Mouse (Mus musculus) neural tube, embryonic 14.5 days (tissue): ENCODE measurements at regions not wholly inside any gene's neighbourhood (a gene's known extent, or its start where the extent isn't known, plus 50 kb on each side); places are given as distances from the start of the nearest gene placed in this dataset.

ENCODE experiments used
- ATAC-seq: fragments of 200-750 bp; cut with Nextera tagmentation; 2 replicates; pipeline ENCODE4 v1.8.0; 2017; ENCODE audit warnings: low read depth, mild to moderate bottlenecking, moderate TSS enrichment, moderate library complexity
- H3K27ac ChIP-seq: fragments of 300-500 bp; sonication (generic); 2 replicates; pipeline ENCODE4 v1.5.1; 2014; ENCODE audit warnings: low read depth, mild to moderate bottlenecking, control low read depth, low read length, moderate library complexity, mixed read lengths
- H3K27me3 ChIP-seq: fragments of 300-500 bp; sonication (generic); 2 replicates; pipeline ENCODE4 v1.6.1; 2014; ENCODE audit warnings: low read length; ENCODE audit not compliant: control insufficient read depth, insufficient read depth
- H3K36me3 ChIP-seq: fragments of 300-500 bp; sonication (generic); 2 replicates; pipeline ENCODE4 v1.6.1; 2014; ENCODE audit warnings: low read length, mixed read lengths; ENCODE audit not compliant: control insufficient read depth, insufficient read depth
- H3K4me1 ChIP-seq: fragments of 300-500 bp; sonication (generic); 2 replicates; pipeline ENCODE4 v1.6.1; 2014; ENCODE audit warnings: low read length; ENCODE audit not compliant: control insufficient read depth, insufficient read depth
- H3K4me2 ChIP-seq: fragments of 300-500 bp; sonication (generic); 2 replicates; pipeline ENCODE4 v1.6.1; 2014; ENCODE audit warnings: mild to moderate bottlenecking, low read depth, low read length, control low read depth
- H3K4me3 ChIP-seq: fragments of 300-500 bp; sonication (generic); 2 replicates; pipeline ENCODE4 v1.5.1; 2014; ENCODE audit warnings: low read depth, low read length, control low read depth, mixed read lengths
- H3K9ac ChIP-seq: fragments of 300-500 bp; sonication (generic); replicated peaks from 2 replicates; pipeline ENCODE4 v1.6.1; 2014; ENCODE audit warnings: low read depth, mild to moderate bottlenecking, control low read depth, low read length, mixed read lengths
- H3K9me3 ChIP-seq: fragments of 300-500 bp; sonication (generic); 2 replicates; pipeline ENCODE4 v1.6.1; 2016; ENCODE audit warnings: low read length; ENCODE audit not compliant: control insufficient read depth
- WGBS: fragments of 180-500 bp; shearing (Covaris S2); extraction: QIAGEN DNeasy Blood & Tissue Kit; methylation state at CpG from one replicate; pipeline ENCODE4 v1.1.7; 2014; 5-methylcytosine and 5-hydroxymethylcytosine counted together

DNA sequence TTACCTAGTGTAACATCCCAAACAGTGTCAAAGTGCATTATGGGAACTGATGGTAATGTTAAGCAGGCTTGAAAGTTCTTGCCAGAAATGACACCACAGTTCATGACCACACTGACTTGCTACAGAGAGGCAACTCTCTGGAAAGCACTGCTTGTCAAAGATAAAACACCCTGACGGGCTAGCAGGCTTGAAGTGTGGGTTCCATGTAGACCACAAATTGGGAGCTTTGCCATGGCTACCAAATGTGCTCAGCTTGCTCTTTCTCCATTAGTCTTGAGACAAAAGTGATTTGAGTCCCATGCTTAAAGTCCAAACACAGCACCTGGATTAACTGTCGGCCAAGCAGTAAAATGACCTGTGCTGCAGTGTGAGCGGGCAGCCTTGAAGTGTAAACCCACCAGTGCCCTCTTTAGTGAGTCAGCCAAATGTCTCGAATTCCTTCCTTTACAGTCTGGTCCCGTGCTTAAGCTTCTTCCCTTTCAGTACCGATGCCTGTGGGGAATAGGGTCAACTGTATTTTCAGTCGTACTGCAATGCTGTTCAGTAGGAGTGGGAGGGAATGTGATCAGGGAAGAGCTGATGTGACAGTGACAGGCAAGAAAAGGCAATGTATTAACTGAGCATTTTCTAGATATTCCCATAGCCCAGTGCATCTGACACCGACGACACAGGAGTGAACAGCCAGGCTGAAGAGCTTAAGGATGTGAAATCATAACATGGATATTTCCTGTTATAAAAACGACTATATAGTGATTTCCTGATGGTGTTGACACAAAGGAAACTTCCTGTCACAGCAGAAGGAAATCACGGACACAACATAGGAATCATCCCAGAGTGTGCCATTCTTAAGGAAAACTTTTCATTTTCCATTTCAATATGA lies 600.4 kb upstream of the Nr5a2 start:
- Histone ChIP-seq H3K9ac (no peak overlapping the region), H3K27me3 (no peaks in the 10 kb centered on the region), H3K4me1 (no peaks in the 10 kb centered on the region), H3K9me3 (no peaks in the 10 kb centered on the region), H3K4me2 (no peak overlapping the region), H3K27ac (no peak overlapping the region), H3K4me3 (no peak overlapping the region), H3K36me3 (no peaks in the 10 kb centered on the region)
- no peak for ATAC-seq
- 74% methylated on average over 11 of the region's 11 CpGs for WGBS

DNA sequence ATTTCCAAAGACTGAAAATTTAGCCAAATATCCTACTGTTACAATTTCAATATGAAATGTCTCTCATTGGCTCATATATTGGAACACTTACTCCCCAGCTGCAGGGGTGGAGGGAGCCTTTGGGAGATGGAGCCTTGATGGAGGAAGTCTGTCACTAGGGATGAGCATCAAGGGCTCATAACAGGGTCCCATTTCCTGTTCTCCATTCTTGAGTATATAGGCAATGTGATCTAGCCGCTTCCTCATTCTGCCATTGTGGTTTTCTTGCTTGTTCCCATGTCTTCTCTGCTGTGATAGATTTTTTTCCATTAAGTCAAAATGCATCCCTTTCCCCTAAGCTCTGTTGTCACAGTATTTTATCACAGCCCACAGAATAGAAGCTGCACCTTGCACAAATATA lies 589.4 kb upstream of the Nr5a2 start:
- H3K9me3 ChIP-seq = no peaks in the 10 kb centered on the region
- H3K4me1 ChIP-seq = no peaks in the 10 kb centered on the region
- H3K4me3 ChIP-seq = no peak overlapping the region
- H3K27ac ChIP-seq = no peak overlapping the region
- no peaks in the 10 kb centered on the region for H3K36me3 ChIP-seq
- no peak for ATAC-seq
- no peak overlapping the region for H3K9ac ChIP-seq
- H3K4me2 ChIP-seq = no peak overlapping the region
- 97% methylated on average over 1 of the region's 1 CpGs for WGBS
- no peaks in the 10 kb centered on the region for H3K27me3 ChIP-seq

DNA sequence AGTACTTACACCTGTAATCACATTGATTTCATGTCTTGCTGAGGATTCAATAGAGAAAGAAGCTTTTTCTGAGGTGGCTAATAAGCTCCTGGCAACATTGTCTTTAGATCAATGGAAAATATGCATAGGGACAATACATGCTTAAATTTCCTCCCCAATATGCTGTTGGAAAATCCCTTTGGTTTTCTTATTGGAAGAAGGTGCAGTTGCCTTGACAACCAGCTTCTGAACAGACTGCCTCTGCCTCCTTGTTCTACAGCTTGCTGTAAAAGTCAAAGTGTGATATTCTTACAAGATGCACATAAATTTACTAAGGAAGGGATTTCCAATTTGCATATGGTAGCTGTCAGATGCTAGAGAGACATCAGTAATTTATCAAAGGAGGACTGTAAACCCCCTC lies 585.4 kb upstream of the Nr5a2 start:
- no peak overlapping the region for H3K27ac ChIP-seq
- H3K4me3 ChIP-seq = no peak overlapping the region
- ATAC-seq = no peak

DNA sequence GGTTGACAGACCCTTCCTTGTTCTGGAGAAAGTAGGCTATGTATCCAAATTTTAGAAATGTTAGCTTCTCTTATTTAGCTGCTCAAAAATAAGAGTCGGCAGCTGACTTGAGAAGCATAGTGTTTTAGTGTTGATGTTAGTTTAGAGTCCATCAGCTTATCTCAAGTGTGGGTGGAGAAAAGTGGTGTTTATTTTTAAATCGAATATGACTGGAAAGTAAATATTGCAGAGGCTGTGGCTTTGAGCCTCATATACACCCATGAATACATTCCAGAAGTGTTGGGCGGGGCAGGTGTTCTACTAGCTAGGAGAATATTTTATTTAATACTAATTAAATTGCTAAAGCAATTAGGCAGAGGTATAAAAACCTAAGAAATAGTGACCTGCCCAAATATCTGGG lies 583.6 kb upstream of the Nr5a2 start:
- WGBS = 94% methylated on average over 3 of the region's 3 CpGs
- no peaks in the 10 kb centered on the region for H3K27me3 ChIP-seq
- no peak overlapping the region for H3K4me2 ChIP-seq
- no peaks in the 10 kb centered on the region for H3K9me3 ChIP-seq
- H3K4me3 ChIP-seq = no peak overlapping the region
- no peak for ATAC-seq
- no peak overlapping the region for H3K27ac ChIP-seq
- H3K9ac ChIP-seq = no peak overlapping the region
- H3K4me1 ChIP-seq = no peaks in the 10 kb centered on the region
- no peaks in the 10 kb centered on the region for H3K36me3 ChIP-seq

More for the DNA sequence above, 585.4 kb upstream of the Nr5a2 start:
- Histone ChIP-seq H3K9me3 (no peaks in the 10 kb centered on the region), H3K27me3 (no peaks in the 10 kb centered on the region), H3K4me1 (no peaks in the 10 kb centered on the region), H3K36me3 (no peaks in the 10 kb centered on the region), H3K9ac (no peak overlapping the region), H3K4me2 (no peak overlapping the region)

DNA sequence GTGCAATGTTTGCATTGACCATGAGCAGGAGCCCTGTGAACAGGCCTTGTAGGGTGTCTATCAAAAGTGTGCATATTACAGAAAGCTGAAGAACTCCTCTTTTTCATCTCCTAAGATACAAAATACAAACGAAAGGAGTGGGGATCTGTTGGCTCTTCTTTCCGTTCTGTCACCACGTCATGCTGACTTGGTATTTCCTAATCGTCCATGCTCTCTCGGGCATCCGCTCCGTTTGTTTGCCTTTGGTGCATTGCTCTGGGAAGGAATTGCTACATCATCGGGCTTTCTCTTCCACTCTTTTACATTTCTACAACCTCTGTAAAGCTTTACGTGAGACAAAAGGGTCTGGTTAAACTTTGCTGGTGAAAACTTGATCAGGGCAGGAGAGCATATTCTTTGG lies 581.2 kb upstream of the Nr5a2 start:
- Histone ChIP-seq H3K36me3 (no peaks in the 10 kb centered on the region), H3K4me2 (no peak overlapping the region), H3K27me3 (no peaks in the 10 kb centered on the region), H3K4me3 (no peak overlapping the region), H3K9me3 (no peaks in the 10 kb centered on the region), H3K9ac (no peak overlapping the region), H3K4me1 (no peaks in the 10 kb centered on the region), H3K27ac (no peak overlapping the region)
- no peak for ATAC-seq
- WGBS = 76% methylated on average over 9 of the region's 9 CpGs

DNA sequence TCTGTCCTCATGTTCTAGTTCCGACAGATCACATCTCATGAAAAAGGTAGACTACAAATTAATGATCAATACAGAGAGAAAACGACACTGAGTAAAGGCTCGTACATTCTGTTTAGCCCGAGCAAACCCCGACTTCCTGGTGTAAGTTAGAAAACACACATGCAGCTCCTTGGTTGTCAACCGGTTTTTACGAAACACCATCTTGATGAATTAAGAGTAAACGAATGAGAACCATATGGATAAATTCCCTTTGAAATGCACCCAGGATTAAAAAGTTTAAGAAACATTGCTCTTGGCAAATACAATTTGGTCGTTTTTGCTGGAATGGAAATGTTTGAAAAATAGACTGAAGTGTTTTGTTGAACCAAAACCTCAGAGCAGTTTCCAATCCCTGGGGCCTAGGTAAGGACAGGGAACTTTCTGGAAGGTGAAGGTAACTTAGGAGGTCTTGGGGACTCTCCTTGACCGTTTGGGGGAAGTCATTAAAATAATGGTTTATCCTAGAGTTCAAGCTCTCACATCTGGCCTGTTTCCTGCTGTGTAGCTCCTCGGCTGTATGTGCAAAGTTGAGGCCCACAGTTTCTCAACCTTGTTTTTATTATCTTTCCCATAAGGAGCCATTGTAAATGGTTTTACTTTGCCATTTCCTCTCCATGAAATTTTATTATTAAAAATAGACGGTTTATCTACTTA lies 579.3 kb upstream of the Nr5a2 start:
- Histone ChIP-seq H3K4me3 (no peak overlapping the region), H3K27ac (no peak overlapping the region), H3K4me1 (no peaks in the 10 kb centered on the region), H3K36me3 (no peaks in the 10 kb centered on the region), H3K9me3 (no peaks in the 10 kb centered on the region), H3K27me3 (no peaks in the 10 kb centered on the region), H3K9ac (no peak overlapping the region), H3K4me2 (no peak overlapping the region)
- WGBS = 79% methylated on average over 12 of the region's 12 CpGs
- ATAC-seq = no peak

DNA sequence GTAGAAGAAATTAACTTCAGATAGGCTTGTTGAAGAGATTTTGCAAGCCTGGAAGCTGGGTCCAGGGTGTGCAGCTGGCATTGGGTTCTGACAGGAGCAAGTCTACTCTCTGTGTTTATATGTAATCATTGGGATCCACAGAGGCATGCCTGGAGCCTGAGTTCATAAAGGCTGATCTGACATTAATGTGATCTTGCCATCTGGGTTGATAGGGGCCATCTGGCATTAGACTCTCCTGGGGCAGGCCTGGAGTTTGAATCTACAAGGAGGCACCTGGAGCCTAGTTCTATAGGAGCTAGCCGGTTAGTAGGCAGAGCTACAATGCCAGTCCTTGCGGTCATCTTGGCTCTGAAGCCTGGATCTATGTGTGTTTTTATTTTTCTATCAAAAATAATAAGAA lies 554.5 kb upstream of the Nr5a2 start:
- 59% methylated on average over 2 of the region's 2 CpGs for WGBS
- ATAC-seq = peak; percentile 38; the same call in 1 of the 2 replicates
- H3K4me2 ChIP-seq = no peak overlapping the region
- no peaks in the 10 kb centered on the region for H3K4me1 ChIP-seq
- no peaks in the 10 kb centered on the region for H3K9me3 ChIP-seq
- H3K9ac ChIP-seq = no peak overlapping the region
- no peak overlapping the region for H3K4me3 ChIP-seq
- H3K36me3 ChIP-seq = no peaks in the 10 kb centered on the region
- H3K27me3 ChIP-seq = no peaks in the 10 kb centered on the region
- H3K27ac ChIP-seq = no peak overlapping the region

DNA sequence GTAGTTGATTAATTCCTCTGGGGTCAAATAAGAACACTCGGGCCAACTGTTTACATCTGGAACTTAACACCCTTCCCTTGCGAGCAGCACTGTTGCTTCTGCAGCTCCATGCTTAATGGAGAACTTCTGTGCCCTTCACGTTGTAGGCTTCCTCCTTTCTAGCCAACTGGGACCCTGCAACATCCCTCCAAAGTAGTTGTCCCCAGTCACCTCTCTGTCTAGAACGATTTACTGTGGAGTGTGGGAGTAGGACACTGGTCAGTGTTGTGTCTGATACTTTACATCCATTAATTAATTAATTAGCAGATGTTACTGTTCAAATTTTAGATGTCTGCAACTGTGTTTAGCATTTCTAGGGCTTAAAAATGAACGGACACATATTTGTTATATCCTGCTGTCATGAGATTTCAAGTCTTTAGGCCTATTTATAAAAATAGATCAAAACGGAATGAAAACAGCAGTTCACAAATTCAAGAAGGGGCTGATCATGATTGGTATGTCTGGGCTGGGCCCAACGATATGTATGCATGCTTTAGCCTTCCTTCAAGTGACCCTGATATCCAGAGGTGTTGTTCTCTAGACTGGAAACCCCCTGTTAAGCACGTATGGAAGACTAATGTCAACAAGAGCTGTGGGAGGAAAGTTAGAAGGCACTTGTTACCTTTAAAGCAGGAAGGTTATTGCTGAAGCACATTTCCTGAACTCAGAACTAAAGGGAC lies 543.6 kb upstream of the Nr5a2 start:
- Histone ChIP-seq H3K9ac (no peak overlapping the region), H3K4me1 (no peaks in the 10 kb centered on the region), H3K4me2 (no peak overlapping the region), H3K9me3 (no peaks in the 10 kb centered on the region), H3K36me3 (no peaks in the 10 kb centered on the region), H3K27me3 (no peaks in the 10 kb centered on the region), H3K27ac (no peak overlapping the region), H3K4me3 (no peak overlapping the region)
- no peak for ATAC-seq
- 79% methylated on average over 8 of the region's 8 CpGs for WGBS

DNA sequence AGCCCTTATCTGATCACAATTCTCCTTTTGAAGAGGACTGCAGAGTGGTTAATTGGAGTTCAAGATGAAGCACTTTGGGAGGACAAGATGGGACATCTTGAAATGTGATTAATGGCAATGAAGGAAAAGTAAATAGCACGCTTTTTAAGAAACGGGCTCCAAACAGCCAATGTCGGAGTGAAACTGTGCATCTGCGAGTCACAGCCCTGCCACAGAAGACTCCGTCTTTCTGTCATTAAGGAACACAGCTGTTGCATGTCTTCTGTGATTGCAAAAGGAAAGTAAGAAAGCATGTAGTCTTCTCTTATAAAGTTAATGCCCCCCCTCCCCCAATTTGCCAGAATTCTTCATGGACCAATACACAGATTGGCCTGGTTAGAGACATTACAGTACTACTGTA lies 528.0 kb upstream of the Nr5a2 start:
- H3K27ac ChIP-seq = no peak overlapping the region
- WGBS = 76% methylated on average over 5 of the region's 5 CpGs

More for the DNA sequence above, 528.0 kb upstream of the Nr5a2 start:
- no peaks in the 10 kb centered on the region for H3K36me3 ChIP-seq
- H3K9me3 ChIP-seq = no peaks in the 10 kb centered on the region
- H3K4me1 ChIP-seq = no peaks in the 10 kb centered on the region
- no peak overlapping the region for H3K4me3 ChIP-seq
- no peak overlapping the region for H3K9ac ChIP-seq
- no peak for ATAC-seq
- no peak overlapping the region for H3K4me2 ChIP-seq
- no peaks in the 10 kb centered on the region for H3K27me3 ChIP-seq
